Mouse (Mus musculus) heart, postnatal 36 days (tissue): ENCODE data around the gene Gpalpp1. TPM values are rescaled to one million over a fixed set of nuclear protein-coding genes. Genes with fewer than 3 reads are reported as not detected.

Experiments
- DNase-seq, 2 experiments: peaks; one replicate each; pipeline ENCODE4 v3.0.0; 2021 to 2022
- intact Hi-C: fragments of 180-260 bp; cut with DNase I; formaldehyde crosslinking; loops from one replicate; pipeline ENCODE4 v1.15.1; 2025
- total RNA-seq, 2 experiments: library from RNA; stranded (reverse); gene quantifications; 2 replicates each; pipeline ENCODE4 v1.2.3; 2021

Gene Gpalpp1
- total RNA-seq, 2 experiments from 2014 or later: 9.3 to 12.5 TPM

- DNase-seq: no peak
Measured at GRCm38 (mm10) chr14:76043251-76044163, 67.1 kb downstream of the Gpalpp1 start.

More at GRCm38 (mm10) chr14:76043251-76044163, 67.1 kb downstream of the Gpalpp1 start:
- intact Hi-C loops: no loop called here

Other genes with a start within 250 kb of the Gpalpp1 start
- gene Kctd4, start 155.8 kb downstream of the Gpalpp1 start, total RNA-seq: not detected
- gene Gtf2f2, start 99.9 kb downstream of the Gpalpp1 start, total RNA-seq: 10 to 100 TPM; 11.9 to 12.7 TPM
- 1 to 10 TPM; 3.5 to 3.9 TPM for gene Nufip1, start 131 bp upstream of the Gpalpp1 start, total RNA-seq